Mouse (Mus musculus) lung, postnatal 0 days (tissue): ENCODE measurements at regions not wholly inside any gene's neighbourhood (a gene's known extent, or its start where the extent isn't known, plus 50 kb on each side); places are given as distances from the start of the nearest gene placed in this dataset.

Experiments used
- CTCF ChIP-seq: IDR thresholded peaks from 2 replicates; pipeline ENCODE4 v1.5.1; 2016; ENCODE audit warnings: antibody characterized with exemption, mild to moderate bottlenecking
- EP300 ChIP-seq: IDR thresholded peaks from 2 replicates; pipeline ENCODE4 v1.6.1; 2016; ENCODE audit warnings: antibody characterized with exemption, mild to moderate bottlenecking, control low read depth

DNA sequence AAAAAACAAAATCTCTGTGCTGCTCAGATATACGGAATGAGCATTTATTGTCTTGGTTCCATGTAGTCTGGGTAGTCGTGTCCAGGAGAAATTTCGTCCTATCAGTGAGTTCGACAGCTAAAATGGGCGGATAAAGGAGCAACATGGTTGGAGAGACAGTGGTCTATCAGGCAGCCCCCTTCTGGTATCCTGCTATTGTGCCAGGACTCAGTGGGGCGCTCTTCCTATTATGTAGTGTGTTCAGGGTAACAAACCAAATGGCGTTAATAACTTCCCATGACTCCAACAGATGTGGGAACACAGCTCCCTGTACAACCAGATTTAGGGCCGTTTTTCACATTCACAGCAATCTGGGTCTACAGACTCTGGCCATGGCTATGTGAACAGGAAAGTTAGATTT is 68.6 kb upstream of the Ofcc1 start:
- TF ChIP-seq CTCF (no peak), EP300 (no peak)
